Mouse (Mus musculus): ENCODE data around the gene Wnt6.

GRCm38 (mm10) chr1:74808078-74808477 lies 36.4 kb downstream of the Wnt6 start:
- TF ChIP-seq ZNF384 (IDR thresholded peaks at IDR 0.05; ENCODE audit: low read depth, low read length), result no peak
- no peak for TF ChIP-seq MAFK (IDR thresholded peaks at IDR 0.05; ENCODE audit: insufficient read depth, low read depth, low read length)
- peak; percentile 30; the same call in 1 of the 2 replicates for TF ChIP-seq ZC3H11A (IDR thresholded peaks at IDR 0.05; ENCODE audit: borderline replicate concordance, low read depth, low read length)
- TF ChIP-seq CHD2 (IDR thresholded peaks at IDR 0.05; ENCODE audit: low read depth, low read length), result no peak
- TF ChIP-seq HCFC1 (IDR thresholded peaks at IDR 0.05; ENCODE audit: borderline replicate concordance, insufficient read depth, low read length), result no peak

All from ES-E14 (cell line).